Mouse (Mus musculus): Measurements from ENCODE around the gene Hoxc10. TPM values are rescaled to one million over a fixed set of nuclear protein-coding genes. Genes with fewer than 3 reads are reported as not detected.
A peak's percentile ranks its signal among the peaks of the same experiment; 100 is the strongest.

Gene Hoxc10
- polyA plus RNA-seq, 1 experiment from 2014 or later: 62.9 TPM

DNA sequence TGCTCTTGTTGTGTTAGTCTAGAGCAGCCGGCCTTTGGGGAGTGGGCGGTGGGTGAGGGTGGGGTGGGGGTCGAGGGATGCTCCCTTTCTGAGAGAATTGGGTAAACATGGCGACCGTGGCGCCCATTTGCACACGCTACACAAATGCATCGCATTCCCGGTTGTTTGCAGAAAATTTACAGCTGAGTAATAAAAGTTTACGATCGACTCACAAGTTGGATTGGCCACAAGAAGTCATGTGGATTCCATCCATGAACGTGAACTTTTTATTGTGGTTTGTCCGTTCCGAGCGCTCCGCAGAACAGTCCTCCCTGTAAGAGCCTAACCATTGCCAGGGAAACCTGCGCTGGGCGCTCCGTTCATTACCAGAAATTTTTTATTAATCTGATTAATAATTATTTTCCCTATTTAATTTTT lies 31.4 kb downstream of the Hoxc10 start, which contains the start of gene Hoxc6:
Gene Hoxc6, plus strand, starts transcription at position 319 of the 417 bp plus-strand sequence.
- H3K4me2 ChIP-seq (replicated peaks; ENCODE audit: low read depth, low read length): peak within 1 kb of the TSS; percentile 85
- WGBS: under 1% methylated on average over 19 of the region's 19 CpGs
- peak within 1 kb of the TSS; percentile 62 for H3K4me3 ChIP-seq (ENCODE audit: low read length)
- H3K27me3 ChIP-seq (ENCODE audit: control insufficient read depth, insufficient read depth, low read length): peaks cover 12% of the 10 kb centered on the region
- peak within 1 kb of the TSS; percentile 89 for H3K9ac ChIP-seq (ENCODE audit: low read depth, low read length)
- H3K27ac ChIP-seq (ENCODE audit: low read depth, low read length): peak within 1 kb of the TSS; percentile 95
- H3K36me3 ChIP-seq (ENCODE audit: control insufficient read depth, insufficient read depth, low read length): no peaks in the 10 kb centered on the region
- H3K4me1 ChIP-seq (ENCODE audit: control insufficient read depth, insufficient read depth, low read length): peaks cover 49% of the 10 kb centered on the region
- H3K9me3 ChIP-seq (ENCODE audit: control insufficient read depth, low read length): no peaks in the 10 kb centered on the region
- peak; percentile 65 for ATAC-seq (ENCODE audit: low FRiP score, low TSS enrichment)

DNA sequence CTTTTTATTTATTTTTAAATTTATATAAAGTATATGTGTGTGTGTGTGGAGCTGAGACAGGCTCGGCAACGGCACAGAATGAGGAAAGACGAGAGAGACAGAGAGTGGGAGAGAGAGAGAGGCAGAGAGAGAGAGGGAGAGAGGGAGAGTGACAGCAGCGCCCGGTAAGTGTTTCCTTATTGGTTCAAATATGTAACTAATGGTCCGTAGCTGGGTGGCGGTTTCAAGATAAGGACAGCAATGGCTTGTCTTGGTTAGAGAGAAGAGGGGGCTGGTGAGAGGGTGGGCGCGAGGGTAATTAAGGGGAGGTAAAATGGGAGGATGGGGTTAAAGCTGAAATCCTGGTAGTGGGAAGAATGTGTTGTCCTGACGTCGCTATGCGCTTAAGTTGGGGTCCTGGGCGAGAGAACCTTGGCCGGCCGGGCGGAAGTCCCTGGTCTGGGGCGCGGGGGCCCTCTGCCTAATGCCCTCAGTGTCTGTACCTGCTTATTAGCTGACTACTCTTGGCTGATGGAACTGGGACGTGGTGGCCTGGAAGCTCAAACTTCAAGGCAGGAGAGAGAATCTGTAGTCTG lies 32.1 kb downstream of the Hoxc10 start:
- peak; percentile 36 for ATAC-seq (ENCODE audit: low FRiP score, low TSS enrichment)
- H3K4me1 ChIP-seq (ENCODE audit: control insufficient read depth, insufficient read depth, low read length): peaks cover 50% of the 10 kb centered on the region
- peak overlapping the region; percentile 95 for H3K27ac ChIP-seq (ENCODE audit: low read depth, low read length)
- peak overlapping the region; percentile 62 for H3K4me3 ChIP-seq (ENCODE audit: low read length)
- H3K27me3 ChIP-seq (ENCODE audit: control insufficient read depth, insufficient read depth, low read length): peaks cover 12% of the 10 kb centered on the region
- no peaks in the 10 kb centered on the region for H3K9me3 ChIP-seq (ENCODE audit: control insufficient read depth, low read length)
- no peaks in the 10 kb centered on the region for H3K36me3 ChIP-seq (ENCODE audit: control insufficient read depth, insufficient read depth, low read length)
- peak overlapping the region; percentile 89 for H3K9ac ChIP-seq (ENCODE audit: low read depth, low read length)
- H3K4me2 ChIP-seq (replicated peaks; ENCODE audit: low read depth, low read length): peak overlapping the region; percentile 85
- under 1% methylated on average over 19 of the region's 19 CpGs for WGBS

DNA sequence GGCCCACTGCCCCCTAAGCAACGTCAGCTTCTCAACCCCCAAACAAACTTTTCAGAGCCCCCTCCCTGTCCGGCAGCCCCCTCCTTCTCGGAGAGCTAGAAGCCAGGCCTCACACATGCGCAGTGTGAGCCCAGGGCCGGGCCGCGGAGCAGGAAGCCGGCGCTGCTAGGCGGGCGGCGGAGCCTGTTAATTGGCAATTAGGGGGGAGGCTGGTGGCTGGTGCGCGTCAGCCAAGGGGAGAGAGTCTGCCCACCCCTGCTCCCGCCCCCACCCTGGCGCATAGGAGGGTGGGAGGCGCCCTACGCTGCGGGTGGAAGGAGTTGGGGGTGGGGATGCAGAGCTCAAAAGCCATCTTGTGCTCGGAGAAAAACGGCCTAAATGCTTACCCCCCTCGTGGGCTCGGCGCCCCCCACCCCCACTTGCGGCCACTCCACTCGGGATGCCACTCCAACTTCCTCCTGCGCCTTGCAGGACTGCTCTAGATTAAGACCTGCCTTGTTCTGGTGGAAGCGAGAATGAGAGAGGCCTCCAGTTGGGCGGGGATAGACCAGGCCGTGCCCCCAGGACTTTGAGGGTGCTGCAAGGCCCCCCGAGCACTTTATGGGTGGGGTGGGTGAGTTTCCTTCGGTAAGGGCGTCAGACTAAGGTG lies 32.7 kb downstream of the Hoxc10 start:
- Histone ChIP-seq H3K9ac (ENCODE audit: low read depth, low read length) (peak overlapping the region; percentile 89), H3K4me2 (replicated peaks; ENCODE audit: low read depth, low read length) (peak overlapping the region; percentile 85), H3K9me3 (ENCODE audit: control insufficient read depth, low read length) (no peaks in the 10 kb centered on the region), H3K27me3 (ENCODE audit: control insufficient read depth, insufficient read depth, low read length) (peaks cover 12% of the 10 kb centered on the region), H3K4me3 (ENCODE audit: low read length) (peak overlapping the region; percentile 62), H3K36me3 (ENCODE audit: control insufficient read depth, insufficient read depth, low read length) (no peaks in the 10 kb centered on the region), H3K4me1 (ENCODE audit: control insufficient read depth, insufficient read depth, low read length) (peaks cover 55% of the 10 kb centered on the region), H3K27ac (ENCODE audit: low read depth, low read length) (peak overlapping the region; percentile 95)
- 0% methylated on average over 32 of the region's 33 CpGs for WGBS
- ATAC-seq (ENCODE audit: low FRiP score, low TSS enrichment): peak; percentile 88

DNA sequence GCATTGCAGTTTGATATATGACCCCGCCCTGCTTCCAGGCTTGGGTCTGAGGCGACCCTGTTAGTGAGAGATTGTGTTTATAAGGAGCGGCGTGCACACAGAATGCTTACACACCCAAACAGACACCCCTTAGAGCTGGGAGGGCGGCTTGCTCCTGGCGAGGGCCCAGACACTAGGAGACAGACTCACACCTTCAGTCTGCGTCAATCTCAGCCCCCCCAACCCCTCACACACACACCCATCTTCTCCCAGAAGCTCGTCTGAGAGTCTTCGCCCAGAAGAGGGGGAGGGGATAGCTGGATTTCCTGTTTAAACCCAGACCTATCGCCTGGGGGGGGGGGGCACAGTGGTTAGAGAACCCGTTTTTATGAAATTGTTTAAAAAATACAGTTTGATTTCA lies 33.4 kb downstream of the Hoxc10 start:
- under 1% methylated on average over 11 of the region's 11 CpGs for WGBS

GRCm38 (mm10) chr15:103000501-103000901 lies 33.9 kb downstream of the Hoxc10 start:
- ATAC-seq (ENCODE audit: low FRiP score, low TSS enrichment): no peak
- H3K9me3 ChIP-seq (ENCODE audit: control insufficient read depth, low read length): no peaks in the 10 kb centered on the region
- H3K9ac ChIP-seq (ENCODE audit: low read depth, low read length): peak overlapping the region; percentile 89
- H3K4me2 ChIP-seq (replicated peaks; ENCODE audit: low read depth, low read length): peak overlapping the region; percentile 85
- peak overlapping the region; percentile 95 for H3K27ac ChIP-seq (ENCODE audit: low read depth, low read length)
- H3K36me3 ChIP-seq (ENCODE audit: control insufficient read depth, insufficient read depth, low read length): no peaks in the 10 kb centered on the region
- WGBS: 1% methylated on average over 24 of the region's 24 CpGs
- H3K4me3 ChIP-seq (ENCODE audit: low read length): peak overlapping the region; percentile 62
- H3K4me1 ChIP-seq (ENCODE audit: control insufficient read depth, insufficient read depth, low read length): peaks cover 57% of the 10 kb centered on the region
- peaks cover 11% of the 10 kb centered on the region for H3K27me3 ChIP-seq (ENCODE audit: control insufficient read depth, insufficient read depth, low read length)

More for the DNA sequence above, 33.4 kb downstream of the Hoxc10 start:
- ATAC-seq (ENCODE audit: low FRiP score, low TSS enrichment): peak; percentile 20; the same call in 1 of the 2 replicates
- H3K9me3 ChIP-seq (ENCODE audit: control insufficient read depth, low read length): no peaks in the 10 kb centered on the region
- H3K4me1 ChIP-seq (ENCODE audit: control insufficient read depth, insufficient read depth, low read length): peaks cover 56% of the 10 kb centered on the region
- peaks cover 12% of the 10 kb centered on the region for H3K27me3 ChIP-seq (ENCODE audit: control insufficient read depth, insufficient read depth, low read length)
- H3K9ac ChIP-seq (ENCODE audit: low read depth, low read length): peak overlapping the region; percentile 89
- H3K4me3 ChIP-seq (ENCODE audit: low read length): peak overlapping the region; percentile 62
- H3K4me2 ChIP-seq (replicated peaks; ENCODE audit: low read depth, low read length): peak overlapping the region; percentile 85
- peak overlapping the region; percentile 95 for H3K27ac ChIP-seq (ENCODE audit: low read depth, low read length)
- no peaks in the 10 kb centered on the region for H3K36me3 ChIP-seq (ENCODE audit: control insufficient read depth, insufficient read depth, low read length)

- WGBS: 41% methylated on average over 2 of the region's 2 CpGs
- Histone ChIP-seq H3K27me3 (ENCODE audit: control insufficient read depth, insufficient read depth, low read length) (peaks cover 9% of the 10 kb centered on the region), H3K36me3 (ENCODE audit: control insufficient read depth, insufficient read depth, low read length) (no peaks in the 10 kb centered on the region), H3K9me3 (ENCODE audit: control insufficient read depth, low read length) (no peaks in the 10 kb centered on the region), H3K4me2 (replicated peaks; ENCODE audit: low read depth, low read length) (peak overlapping the region; percentile 85), H3K4me1 (ENCODE audit: control insufficient read depth, insufficient read depth, low read length) (peaks cover 61% of the 10 kb centered on the region), H3K27ac (ENCODE audit: low read depth, low read length) (peak overlapping the region; percentile 75; the same call in 1 of the 2 replicates), H3K4me3 (ENCODE audit: low read length) (peak overlapping the region; percentile 62), H3K9ac (ENCODE audit: low read depth, low read length) (peak overlapping the region; percentile 89)
- ATAC-seq (ENCODE audit: low FRiP score, low TSS enrichment): no peak
These were observed 34.8 kb downstream of the Hoxc10 start for GRCm38 (mm10) chr15:103001370-103001769.

- H3K9ac ChIP-seq (ENCODE audit: low read depth, low read length): peak overlapping the region; percentile 53
- H3K4me3 ChIP-seq (ENCODE audit: low read length): peak overlapping the region; percentile 62
- peaks cover 10% of the 10 kb centered on the region for H3K27me3 ChIP-seq (ENCODE audit: control insufficient read depth, insufficient read depth, low read length)
- peak overlapping the region; percentile 75 for H3K27ac ChIP-seq (ENCODE audit: low read depth, low read length)
- peak overlapping the region; percentile 85 for H3K4me2 ChIP-seq (replicated peaks; ENCODE audit: low read depth, low read length)
- no peaks in the 10 kb centered on the region for H3K9me3 ChIP-seq (ENCODE audit: control insufficient read depth, low read length)
- H3K36me3 ChIP-seq (ENCODE audit: control insufficient read depth, insufficient read depth, low read length): no peaks in the 10 kb centered on the region
- H3K4me1 ChIP-seq (ENCODE audit: control insufficient read depth, insufficient read depth, low read length): peaks cover 60% of the 10 kb centered on the region
- 15% methylated on average over 4 of the region's 4 CpGs for WGBS
- ATAC-seq (ENCODE audit: low FRiP score, low TSS enrichment): no peak
These were observed 35.6 kb downstream of the Hoxc10 start for GRCm38 (mm10) chr15:103002156-103002555.

GRCm38 (mm10) chr15:103002821-103003448 lies 36.3 kb downstream of the Hoxc10 start:
- Histone ChIP-seq H3K36me3 (ENCODE audit: control insufficient read depth, insufficient read depth, low read length) (no peaks in the 10 kb centered on the region), H3K27ac (ENCODE audit: low read depth, low read length) (peak overlapping the region; percentile 75; the same call in 1 of the 2 replicates), H3K4me3 (ENCODE audit: low read length) (peak overlapping the region; percentile 62), H3K4me1 (ENCODE audit: control insufficient read depth, insufficient read depth, low read length) (peaks cover 68% of the 10 kb centered on the region), H3K9ac (ENCODE audit: low read depth, low read length) (peak overlapping the region; percentile 53), H3K4me2 (replicated peaks; ENCODE audit: low read depth, low read length) (peak overlapping the region; percentile 85), H3K27me3 (ENCODE audit: control insufficient read depth, insufficient read depth, low read length) (peaks cover 13% of the 10 kb centered on the region), H3K9me3 (ENCODE audit: control insufficient read depth, low read length) (no peaks in the 10 kb centered on the region)
- ATAC-seq (ENCODE audit: low FRiP score, low TSS enrichment): no peak
- WGBS: 9% methylated on average over 13 of the region's 13 CpGs

Measured in kidney, embryonic 14.5 days (tissue).